Mouse (Mus musculus): ENCODE data around the gene Mettl26.

Mettl26 gene

DNA sequence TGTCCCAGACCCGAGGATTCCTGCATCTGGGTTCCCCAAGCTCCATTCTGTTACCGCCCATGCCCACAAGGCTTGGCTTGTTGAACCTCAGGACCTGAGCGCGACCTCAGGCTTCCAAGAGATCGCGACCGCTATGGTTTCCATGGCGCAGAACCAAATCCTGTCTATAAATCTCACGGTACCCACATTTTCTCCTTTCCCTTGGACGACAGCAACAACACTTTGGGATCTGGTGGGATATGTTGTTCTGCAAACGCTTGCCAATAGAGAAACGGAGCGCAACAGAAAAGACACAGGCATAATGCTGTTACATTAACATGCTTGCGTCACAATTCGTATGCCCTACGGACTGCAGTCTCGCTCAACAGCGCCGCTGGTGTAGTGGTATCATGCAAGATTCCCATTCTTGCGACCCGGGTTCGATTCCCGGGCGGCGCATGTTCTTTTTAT lies at the start of gene Mettl26:
Gene Mettl26 (plus strand): TSS at position 354 of the 450 bp plus-strand sequence.
- peak; percentile 91 to 98 for DNase-seq

DNA sequence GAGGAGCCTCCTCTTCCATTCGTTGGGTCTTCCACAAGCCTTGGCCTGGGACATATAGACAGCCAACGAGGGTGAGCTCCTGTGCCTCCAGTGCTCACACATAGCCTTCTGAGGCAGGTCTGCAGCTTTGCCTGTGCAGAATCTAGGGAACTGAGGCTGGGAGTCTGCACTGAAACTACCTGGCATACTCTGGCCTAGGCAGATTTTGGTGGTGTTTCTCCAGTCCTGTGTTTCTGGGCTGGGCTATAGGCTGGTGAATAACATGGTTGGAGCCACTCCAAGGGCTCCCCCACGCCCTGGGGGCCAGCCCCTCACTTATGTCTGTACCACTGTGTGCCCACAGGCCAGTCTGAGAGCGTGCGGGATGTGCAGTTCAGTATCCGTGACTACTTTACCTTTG lies 49.6 kb upstream of the Mettl26 start:
- no peak for DNase-seq

- no peak for DNase-seq
Measured at GRCm38 (mm10) chr17:25825984-25826570, 48.8 kb upstream of the Mettl26 start.

- DNase-seq: no peak
Measured at GRCm38 (mm10) chr17:25827011-25827410, 47.9 kb upstream of the Mettl26 start.

- no peak for DNase-seq
Measured at GRCm38 (mm10) chr17:25827546-25828222, 47.2 kb upstream of the Mettl26 start.

GRCm38 (mm10) chr17:25828223-25828594 lies 46.7 kb upstream of the Mettl26 start:
- no peak for DNase-seq

DNA sequence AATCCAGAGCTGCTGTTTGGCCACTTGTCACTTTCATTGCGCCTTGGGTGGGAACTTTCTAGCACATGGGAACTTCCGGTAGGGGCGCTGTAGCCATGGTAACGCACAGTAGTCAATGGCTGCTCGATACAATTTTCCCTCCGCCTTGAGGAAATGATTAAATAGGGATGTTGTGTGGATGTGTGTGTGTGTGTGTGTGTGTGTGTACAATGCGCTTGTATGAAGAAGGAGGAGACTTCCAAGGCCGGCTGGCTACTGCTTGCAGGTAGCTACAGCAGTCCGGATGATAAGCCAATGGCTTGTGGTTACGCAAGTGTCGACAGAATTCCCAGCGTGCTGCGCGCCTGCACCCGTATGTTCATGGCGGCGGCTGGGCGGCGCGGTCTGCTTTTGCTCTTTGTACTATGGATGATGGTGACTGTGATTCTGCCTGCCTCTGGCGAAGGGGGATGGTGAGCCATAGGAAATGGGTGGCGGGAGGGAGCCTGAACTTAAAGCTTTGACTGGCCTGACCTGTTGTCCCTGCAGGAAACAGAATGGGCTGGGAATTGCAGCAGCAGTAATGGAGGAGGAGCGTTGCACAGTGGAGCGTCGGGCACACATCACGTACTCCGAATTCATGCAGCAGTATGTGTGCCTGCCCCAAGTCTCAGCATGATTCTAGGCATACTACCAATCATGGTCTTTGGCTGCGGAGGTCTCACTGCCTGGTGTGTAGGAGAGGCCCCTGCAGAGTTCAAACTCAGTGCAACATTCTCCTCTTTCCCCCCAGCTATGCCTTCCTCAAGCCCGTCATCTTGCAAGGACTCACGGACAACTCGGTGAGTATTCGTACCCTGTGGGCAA lies 45.9 kb upstream of the Mettl26 start, which contains the start of gene Jmjd8:
Gene Jmjd8 (plus strand): TSS at position 156 of the 846 bp plus-strand sequence.
- peak; percentile 84 to 86 for DNase-seq

DNA sequence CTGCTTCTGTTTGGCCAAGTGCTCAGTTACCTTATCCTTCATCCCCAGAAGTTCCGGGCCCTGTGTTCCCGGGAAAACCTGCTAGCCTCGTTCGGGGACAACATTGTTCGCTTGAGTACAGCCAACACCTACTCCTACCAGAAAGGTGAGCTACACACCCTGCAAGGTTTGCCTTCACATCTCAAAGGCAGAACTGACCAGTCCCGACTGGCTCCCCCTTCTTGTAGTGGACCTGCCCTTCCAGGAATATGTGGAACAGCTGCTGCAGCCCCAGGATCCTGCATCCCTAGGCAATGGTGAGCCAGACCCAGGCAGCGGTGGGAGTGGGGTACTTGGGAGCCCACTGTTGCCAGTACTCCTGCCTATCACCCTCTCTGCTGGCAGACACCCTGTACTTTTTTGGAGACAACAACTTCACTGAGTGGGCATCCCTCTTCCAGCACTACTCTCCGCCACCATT lies 45.3 kb upstream of the Mettl26 start:
- no peak for DNase-seq

- no peak for DNase-seq
Measured at GRCm38 (mm10) chr17:25830200-25830753, 44.6 kb upstream of the Mettl26 start.

DNA sequence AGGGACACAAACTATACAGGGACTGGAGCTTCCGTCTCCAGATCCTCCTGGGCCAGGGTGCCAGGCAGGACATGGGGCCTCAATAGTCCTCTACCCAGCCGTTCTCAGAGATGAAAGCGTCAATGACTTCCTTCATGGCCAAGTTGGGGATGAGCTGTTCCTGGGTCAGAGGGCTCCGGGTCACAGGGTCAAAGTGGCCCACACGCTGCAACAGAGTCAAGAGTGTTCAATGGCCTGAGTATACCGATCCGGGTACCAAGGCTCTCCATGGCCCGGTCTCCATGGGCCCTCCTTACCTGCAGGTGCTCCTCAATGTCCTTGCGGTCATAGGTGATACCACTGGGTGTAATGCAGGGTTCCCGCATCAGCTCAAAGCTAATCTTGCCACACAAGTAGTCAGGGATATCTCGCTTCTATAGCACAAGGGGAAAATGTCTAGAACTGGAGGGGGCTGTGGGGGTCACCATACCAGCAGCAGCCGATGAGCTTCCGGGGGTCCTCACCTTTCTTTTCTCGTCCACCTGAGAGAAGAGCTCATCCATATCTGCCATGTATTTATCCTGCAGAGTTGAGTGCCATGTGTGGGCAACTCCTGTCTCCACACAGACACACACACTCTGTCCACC lies 44.0 kb upstream of the Mettl26 start:
- no peak for DNase-seq

GRCm38 (mm10) chr17:25831451-25832281 lies 43.2 kb upstream of the Mettl26 start:
- peak; percentile 41 to 48 for DNase-seq

DNA sequence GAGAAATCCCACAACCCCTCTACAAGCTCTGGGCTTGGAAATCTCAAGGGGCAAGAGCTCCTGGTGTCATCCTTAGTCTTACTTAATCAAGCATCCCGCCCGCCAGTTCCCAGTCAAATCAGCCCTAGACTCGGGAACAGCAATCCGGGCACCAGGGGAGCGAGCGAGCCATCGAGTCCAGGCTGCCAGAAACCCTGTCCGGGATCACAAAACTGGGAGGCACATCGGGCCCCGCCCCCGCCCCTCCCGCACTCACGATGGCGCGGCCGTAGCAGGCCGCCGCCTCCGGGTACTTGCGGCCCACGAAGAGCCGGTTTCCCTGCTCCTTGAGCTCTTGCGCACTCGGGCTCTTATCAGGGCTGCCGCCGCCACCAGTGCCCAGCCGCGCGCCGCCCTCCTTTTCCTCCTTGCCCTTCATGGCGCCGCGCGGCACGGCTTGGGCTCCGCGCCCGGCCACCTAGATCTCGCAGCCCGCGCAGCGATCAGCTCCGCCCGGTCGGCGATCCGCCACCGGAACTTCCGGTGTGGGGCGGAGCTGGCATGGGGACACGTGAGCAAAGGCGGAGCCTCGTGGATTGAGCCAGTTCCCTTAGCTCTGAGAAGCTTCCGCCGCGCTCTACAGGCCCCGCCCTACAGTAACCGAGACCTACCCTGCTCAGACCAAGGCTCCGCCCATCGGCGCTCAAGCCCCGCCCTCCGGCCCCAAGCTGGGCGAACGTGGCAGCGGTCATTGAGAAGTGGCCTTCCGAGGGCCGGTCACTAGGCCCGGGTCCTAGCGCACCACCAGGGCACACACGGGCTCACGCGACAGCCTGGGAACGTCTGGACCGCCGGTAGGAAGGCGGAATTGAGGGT lies 42.2 kb upstream of the Mettl26 start:
- peak; percentile 98 to 99 for DNase-seq

DNA sequence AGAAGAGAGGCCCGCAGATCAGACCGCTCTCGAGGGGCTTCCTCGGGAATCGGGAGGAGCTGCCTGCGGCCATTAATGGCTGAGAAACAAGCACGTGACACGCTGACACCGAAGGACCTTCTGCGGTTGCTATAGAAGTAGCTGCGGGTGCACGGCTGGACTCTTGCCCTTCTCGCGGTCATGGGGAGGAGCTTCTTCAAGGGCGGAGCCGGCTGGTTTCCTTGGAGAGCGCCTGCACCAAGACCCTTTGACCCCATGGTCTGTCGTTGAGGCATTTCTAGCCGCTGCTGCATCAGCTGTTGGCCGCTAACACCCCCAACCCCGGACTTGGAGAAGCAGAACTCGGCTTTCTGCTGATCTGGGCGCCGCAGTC lies 41.6 kb upstream of the Mettl26 start, which contains the start of gene Stub1:
Gene Stub1 (minus strand): TSS at position 114 of the 373 bp plus-strand sequence.
- peak; percentile 84 for DNase-seq

DNA sequence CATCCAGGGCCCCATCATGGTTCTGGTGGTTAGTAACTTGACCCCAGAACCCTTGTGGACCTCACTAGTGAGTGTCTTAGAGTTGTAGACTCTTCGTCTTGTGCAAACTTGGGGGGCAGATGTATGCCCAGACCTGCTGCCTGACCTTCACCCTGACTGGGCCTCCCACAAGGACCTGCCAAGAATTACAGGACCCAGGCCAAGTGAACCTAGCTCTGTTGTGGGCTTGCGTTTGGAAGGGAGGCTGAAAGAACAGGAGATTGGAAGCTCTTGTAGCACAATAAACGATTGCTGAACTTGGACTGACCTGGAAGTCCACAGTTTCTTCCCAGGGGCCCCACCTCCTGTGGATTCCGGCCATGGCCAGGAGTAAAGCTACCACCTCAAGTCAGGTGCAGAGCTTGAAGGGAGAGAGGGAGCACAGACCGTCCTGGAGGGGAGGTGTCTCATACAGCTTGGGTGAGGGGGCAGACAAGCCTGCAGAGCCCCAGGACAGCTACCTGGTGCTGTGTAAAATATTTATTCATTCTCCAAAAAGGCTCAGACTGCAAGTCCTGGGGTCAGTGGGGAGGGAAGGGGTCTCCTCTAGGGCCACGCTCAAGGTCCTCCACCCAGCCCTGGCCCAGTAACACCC lies 40.8 kb upstream of the Mettl26 start:
- no peak for DNase-seq

DNA sequence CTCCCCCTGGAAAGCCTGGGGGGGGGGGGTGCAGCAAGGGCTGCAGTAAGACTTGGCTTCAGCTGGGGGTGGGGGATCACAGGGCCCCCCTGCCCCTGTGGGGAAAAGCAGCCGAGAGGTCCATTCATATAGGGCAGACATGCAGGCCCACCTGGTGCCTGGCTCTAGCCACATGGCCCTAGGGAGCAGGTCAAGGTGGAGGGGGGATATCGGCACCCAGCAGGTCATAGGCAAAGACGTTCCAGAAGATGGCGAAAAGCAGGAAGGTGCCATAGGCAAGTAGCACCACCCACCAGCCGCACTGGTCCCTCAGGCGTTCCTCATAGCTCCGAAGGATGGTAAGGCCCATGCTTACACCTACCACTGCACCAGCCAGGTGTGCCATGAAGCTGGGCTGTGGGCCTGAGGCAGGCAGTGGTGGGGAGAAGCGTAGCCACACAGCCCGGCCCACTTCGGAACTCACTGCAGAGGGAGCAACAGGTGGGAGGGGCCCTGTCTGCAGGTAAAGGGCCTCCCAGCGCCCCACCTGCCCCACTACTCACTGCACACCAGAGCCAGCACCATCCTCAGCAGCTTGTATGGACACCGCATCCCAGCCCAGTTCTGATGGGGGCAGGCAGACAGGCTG lies 40.2 kb upstream of the Mettl26 start:
- DNase-seq: no peak

- no peak for DNase-seq
Measured at GRCm38 (mm10) chr17:25835301-25835700, 39.6 kb upstream of the Mettl26 start.

GRCm38 (mm10) chr17:25835816-25836215 lies 39.1 kb upstream of the Mettl26 start:
- no peak for DNase-seq

GRCm38 (mm10) chr17:25836397-25837075 lies 38.3 kb upstream of the Mettl26 start:
- DNase-seq: peak; percentile 43 to 44

GRCm38 (mm10) chr17:25837076-25837410 lies 37.8 kb upstream of the Mettl26 start, which contains the start of gene Rhbdl1:
Gene Rhbdl1 (minus strand): TSS chr17:25837295.
- DNase-seq: peak; percentile 84 to 89

Data from cerebellum, postnatal 36 days (tissue).